Mouse (Mus musculus): ENCODE data around the gene Snx8.

DNA sequence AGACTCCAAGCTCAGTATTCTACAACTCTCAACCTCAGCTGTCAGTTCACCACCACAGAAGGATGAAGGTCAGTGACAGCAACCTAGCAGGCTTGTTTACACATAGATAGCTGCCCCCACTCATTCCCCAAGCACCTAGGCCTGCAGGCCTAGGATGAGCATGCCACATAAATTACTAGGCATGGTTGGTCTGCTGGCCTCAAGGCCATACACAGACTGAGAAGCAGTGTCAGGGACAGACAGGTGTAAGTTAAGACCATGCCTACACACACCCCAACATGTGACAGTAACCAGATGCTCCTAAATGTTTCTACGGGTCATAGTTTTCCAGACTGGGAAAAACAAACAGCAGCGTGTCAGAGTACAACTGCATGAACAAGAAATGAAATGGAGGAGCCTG, 19.6 kb downstream of the Snx8 start:
- no peak for TF ChIP-seq GATA1 (IDR thresholded peaks at IDR 0.05; ENCODE audit: low read length)
- TF ChIP-seq TAL1 (IDR thresholded peaks at IDR 0.05; ENCODE audit: low read length) = no peak

Measured in erythroblast, embryonic 14.5 days (primary cell).